Mouse (Mus musculus) activated CD4-positive, CD25-positive, alpha-beta regulatory T cell, adult 4 months (primary cell): Measurements from ENCODE around the gene Ccr10. TPM values are rescaled to one million over a fixed set of nuclear protein-coding genes. Genes with fewer than 3 reads are reported as not detected.
"Not testable (repeated sequence)": the region's sequence is repeated elsewhere in the genome, so short reads cannot be mapped to it uniquely, and the experiment has no call there.

Experiments
- ATAC-seq: one replicate; pipeline ENCODE4 v1.8.0; 2017
- polyA plus RNA-seq, 2 experiments: library from polyadenylated mRNA; unstranded; fragments of 100-300 nt; shearing (Covaris generic); gene quantifications; one replicate each; pipeline ENCODE4 v1.2.1; 2017

Gene Ccr10
- polyA plus RNA-seq, 2 experiments from 2014 or later = 1.5 to 1.6 TPM

- peak; percentile 44 for ATAC-seq
These were observed 4.2 kb downstream of the Ccr10 start, which contains the start of gene Plekhh3 for GRCm38 (mm10) chr11:101170811-101171610. Plekhh3 (minus strand) TSS chr11:101171351.

- ATAC-seq = no peak
These were observed 4.9 kb downstream of the Ccr10 start, which contains the start of gene Cntnap1 for GRCm38 (mm10) chr11:101170354-101170810. Cntnap1 (plus strand) TSS chr11:101170523.

GRCm38 (mm10) chr11:101169301-101170107 is 5.7 kb downstream of the Ccr10 start:
- no peak for ATAC-seq

- ATAC-seq = no peak
These were observed 6.8 kb downstream of the Ccr10 start for GRCm38 (mm10) chr11:101168301-101168980.

- no peak for ATAC-seq
These were observed 7.3 kb downstream of the Ccr10 start for GRCm38 (mm10) chr11:101167963-101168300.

- ATAC-seq = no peak
These were observed 7.9 kb downstream of the Ccr10 start for GRCm38 (mm10) chr11:101167211-101167962.

GRCm38 (mm10) chr11:101166357-101166756 is 8.9 kb downstream of the Ccr10 start:
- no peak for ATAC-seq

GRCm38 (mm10) chr11:101164677-101165580 is 10.3 kb downstream of the Ccr10 start:
- ATAC-seq = no peak

GRCm38 (mm10) chr11:101164351-101164665 is 10.9 kb downstream of the Ccr10 start:
- no peak for ATAC-seq

- no peak for ATAC-seq
These were observed 11.5 kb downstream of the Ccr10 start for GRCm38 (mm10) chr11:101163476-101164350.

GRCm38 (mm10) chr11:101162772-101163171 is 12.5 kb downstream of the Ccr10 start:
- ATAC-seq = no peak

GRCm38 (mm10) chr11:101162301-101162700 is 12.9 kb downstream of the Ccr10 start:
- no peak for ATAC-seq

GRCm38 (mm10) chr11:101161551-101161950 is 13.7 kb downstream of the Ccr10 start:
- ATAC-seq = no peak

GRCm38 (mm10) chr11:101160981-101161505 is 14.2 kb downstream of the Ccr10 start:
- not testable (repeated sequence) for ATAC-seq

- ATAC-seq = not testable (repeated sequence)
These were observed 15.1 kb downstream of the Ccr10 start for GRCm38 (mm10) chr11:101160151-101160550.

GRCm38 (mm10) chr11:101155728-101156371 is 19.4 kb downstream of the Ccr10 start, which contains the start of gene Tubg2:
Tubg2 (plus strand) TSS chr11:101155907.
- peak; percentile 36 for ATAC-seq

- no peak for ATAC-seq
These were observed 20.1 kb downstream of the Ccr10 start for GRCm38 (mm10) chr11:101155151-101155550.

- no peak for ATAC-seq
These were observed 20.6 kb downstream of the Ccr10 start for GRCm38 (mm10) chr11:101154648-101155047.

- no peak for ATAC-seq
These were observed 22.4 kb downstream of the Ccr10 start for GRCm38 (mm10) chr11:101152825-101153224.
